In the genomic region with DNA sequence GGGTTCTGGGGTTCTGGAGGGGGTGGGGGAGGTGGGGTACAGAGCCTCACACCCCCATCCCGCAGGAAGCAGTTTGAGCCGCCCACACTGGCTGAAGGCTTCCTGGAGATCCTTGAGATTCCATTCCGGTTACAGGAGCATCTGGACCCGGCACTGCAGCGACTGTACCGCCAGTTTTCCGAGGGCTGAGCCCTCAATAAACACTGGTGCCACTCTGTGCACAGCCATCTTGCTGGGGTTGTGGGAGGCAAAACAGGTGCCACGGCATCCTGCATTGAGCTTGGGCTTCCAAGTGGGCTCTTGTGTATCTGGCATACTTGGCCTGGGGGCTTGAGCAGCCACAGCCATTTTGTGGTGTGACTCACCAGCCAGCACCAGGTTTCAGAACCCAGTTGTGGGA, we compare ENCODE assay signal across 26 mouse cellular contexts. TPM values are rescaled to one million over a fixed set of nuclear protein-coding genes. Genes with fewer than 3 reads are reported as not detected.
DNase-seq lines count a peak whose midpoint lies in the region; TF ChIP-seq lines count a peak whose summit lies in the region.
"Had no signal": no experiment of that assay in that cellular context is flagged by ENCODE, and none has a peak within 500 bp of the region (broad histone marks: within the 10 kb centered on the region; RNA-seq: fewer than 3 reads in every experiment).

No protein-coding gene starts in this region.

- 87% methylated on average over 8 of the region's 8 CpGs for WGBS in embryonic facial prominence, embryonic 10.5 days

- peaks cover 82% of the 10 kb centered on the region for H3K36me3 ChIP-seq in embryonic facial prominence, embryonic 10.5 days (replicated peaks)

- H3K4me3 ChIP-seq in gastrocnemius, adult 2 months: no peak overlapping the region
- no peak overlapping the region for H3K4me3 ChIP-seq in left cerebral cortex, adult 2 months
- H3K4me3 ChIP-seq in embryonic facial prominence, embryonic 10.5 days: 0 out of 2 replicates have a peak overlapping the region, but pooled peaks have one; percentile 2
- H3K4me3 ChIP-seq: embryonic facial prominence, embryonic 12.5 days; embryonic facial prominence, embryonic 15.5 days; forebrain, embryonic 12.5 days; heart, embryonic 12.5 days; heart, embryonic 15.5 days had no signal

- TF ChIP-seq CTCF in gastrocnemius, adult 2 months (IDR thresholded peaks at IDR 0.05): no peak
- TF ChIP-seq CTCF in left cerebral cortex, adult 2 months (IDR thresholded peaks at IDR 0.05): no peak

- intact Hi-C loops in gastrocnemius, adult 2 months (cut with DNase I): no loop called here
- intact Hi-C loops in gastrocnemius, postnatal 14 days (cut with DNase I; ENCODE audit: low total_unique reads): no loop called here
- intact Hi-C loops in left cerebral cortex, adult 2 months (cut with DNase I): no loop called here

- H3K9me3 ChIP-seq in embryonic facial prominence, embryonic 10.5 days: no peaks in the 10 kb centered on the region
- H3K9me3 ChIP-seq: embryonic facial prominence, embryonic 12.5 days; embryonic facial prominence, embryonic 15.5 days; forebrain, embryonic 12.5 days; heart, embryonic 12.5 days; heart, embryonic 15.5 days had no signal

- no peaks in the 10 kb centered on the region for H3K27me3 ChIP-seq in embryonic facial prominence, embryonic 10.5 days (replicated peaks; ENCODE audit: low read depth, poor library complexity, severe bottlenecking)
- H3K27me3 ChIP-seq: CH12.LX; embryonic facial prominence, embryonic 12.5 days; embryonic facial prominence, embryonic 15.5 days; forebrain, embryonic 12.5 days; heart, embryonic 12.5 days; heart, embryonic 15.5 days; Patski had no signal

- DNase-seq in adrenal gland, adult 2 months: peak; percentile 56
- DNase-seq in adrenal gland, adult 8-10 months: no peak
- peak; percentile 36 for DNase-seq in gastrocnemius, adult 2 months
- DNase-seq in gastrocnemius, postnatal 14 days: no peak
- no peak for DNase-seq in left cerebral cortex, adult 2 months (ENCODE audit: extremely low spot score in 1 of 2, low spot score in 2 of 2)
- no peak for DNase-seq in left cerebral cortex, adult 9 months (ENCODE audit: low spot score in 2 of 2)
- DNase-seq in embryonic facial prominence, embryonic 10.5 days (ENCODE audit: low spot score): no peak
- DNase-seq: adrenal gland, postnatal 36 days; B cell, adult 2 months; cerebellum, adult 18-20 months; cerebellum, adult 9-10 months; cerebellum, postnatal 14 days; gastrocnemius, postnatal 25 days; heart, adult 18-20 months; heart, postnatal 14 days; heart, postnatal 4 days; kidney, adult 11 months had no signal

- peaks cover 59% of the 10 kb centered on the region for H3K4me1 ChIP-seq in embryonic facial prominence, embryonic 10.5 days

- no peak overlapping the region for H3K27ac ChIP-seq in gastrocnemius, adult 2 months
- H3K27ac ChIP-seq in left cerebral cortex, adult 2 months: 0 out of 2 replicates have a peak overlapping the region, but pooled peaks have one; percentile 32
- no peak overlapping the region for H3K27ac ChIP-seq in embryonic facial prominence, embryonic 10.5 days (replicated peaks)
- H3K27ac ChIP-seq: embryonic facial prominence, embryonic 12.5 days; embryonic facial prominence, embryonic 15.5 days; forebrain, embryonic 12.5 days; heart, embryonic 15.5 days; hindbrain, embryonic 14.5 days; hindbrain, postnatal 0 days had no signal

RNA-seq across cellular contexts. Expression of gene Pnkp, which starts 5.5 kb away (rescaled TPM):
- 10 to 100 TPM; 36.3 to 42.8 TPM for total RNA-seq in adrenal gland, adult 2 months (2021)
- polyA plus RNA-seq in adrenal gland, adult 2 months (2012; rRNA removed): 79.5 and 90.0 TPM in 2 replicates
- 10 to 100 TPM; 46.6 to 56.6 (median 53.6) TPM for total RNA-seq in adrenal gland, adult 8-10 months (2022)
- 10 to 100 TPM; 19.4 to 21.2 TPM for total RNA-seq in gastrocnemius, adult 2 months (2021)
- 10 to 100 TPM; 15.1 to 16.6 TPM for total RNA-seq in gastrocnemius, postnatal 14 days (2021)
- total RNA-seq in left cerebral cortex, adult 2 months (2021): 10 to 100 TPM; 27.4 to 31.2 TPM
- polyA plus RNA-seq in embryonic facial prominence, embryonic 10.5 days (2016; fragmentation: Nextera tagmentation; extraction: Ambion mirVana): 34.4 and 36.3 TPM in 2 replicates

RNA-seq across cellular contexts. Expression of gene Ptov1, which starts 7.2 kb away (rescaled TPM):
- 100 to 1,000 TPM; 227 TPM for total RNA-seq in adrenal gland, adult 2 months (2021)
- 492 and 493 TPM in 2 replicates for polyA plus RNA-seq in adrenal gland, adult 2 months (2012; rRNA removed)
- total RNA-seq in adrenal gland, adult 8-10 months (2022): 100 to 1,000 TPM; 273 to 304 (median 292) TPM
- 100 to 1,000 TPM; 126 to 137 TPM for total RNA-seq in gastrocnemius, adult 2 months (2021)
- 100 to 1,000 TPM; 161 to 167 TPM for total RNA-seq in gastrocnemius, postnatal 14 days (2021)
- total RNA-seq in left cerebral cortex, adult 2 months (2021): 100 to 1,000 TPM; 273 to 290 TPM
- 514 and 525 TPM in 2 replicates for polyA plus RNA-seq in embryonic facial prominence, embryonic 10.5 days (2016; fragmentation: Nextera tagmentation; extraction: Ambion mirVana)

RNA-seq across cellular contexts. Expression of gene Tbc1d17, which starts 13.6 kb away (rescaled TPM):
- total RNA-seq in adrenal gland, adult 2 months (2021): 10 to 100 TPM; 51.0 to 72.6 TPM
- polyA plus RNA-seq in adrenal gland, adult 2 months (2012; rRNA removed): 180 and 223 TPM in 2 replicates
- total RNA-seq in adrenal gland, adult 8-10 months (2022): 10 to 100 TPM; 69.4 to 94.9 (median 86.1) TPM
- 10 to 100 TPM; 40.8 to 56.4 TPM for total RNA-seq in gastrocnemius, adult 2 months (2021)
- 10 to 100 TPM; 28.2 to 38.9 TPM for total RNA-seq in gastrocnemius, postnatal 14 days (2021)
- total RNA-seq in left cerebral cortex, adult 2 months (2021): 10 to 100 TPM; 64.4 to 67.5 TPM
- polyA plus RNA-seq in embryonic facial prominence, embryonic 10.5 days (2016; fragmentation: Nextera tagmentation; extraction: Ambion mirVana): 77.2 and 82.7 TPM in 2 replicates

RNA-seq across cellular contexts. Expression of gene Akt1s1, which starts 13.6 kb away (rescaled TPM):
- 100 to 1,000 TPM; 117 TPM for total RNA-seq in adrenal gland, adult 2 months (2021)
- polyA plus RNA-seq in adrenal gland, adult 2 months (2012; rRNA removed): 650 and 890 TPM in 2 replicates
- 100 to 1,000 TPM; 106 to 137 (median 120) TPM for total RNA-seq in adrenal gland, adult 8-10 months (2022)
- total RNA-seq in gastrocnemius, adult 2 months (2021): 100 to 1,000 TPM; 128 to 137 TPM
- 10 to 100 TPM; 85.9 to 86.7 TPM for total RNA-seq in gastrocnemius, postnatal 14 days (2021)
- total RNA-seq in left cerebral cortex, adult 2 months (2021): 10 to 100 TPM; 69.7 to 77.0 TPM
- 92.2 and 95.4 TPM in 2 replicates for polyA plus RNA-seq in embryonic facial prominence, embryonic 10.5 days (2016; fragmentation: Nextera tagmentation; extraction: Ambion mirVana)

RNA-seq across cellular contexts. Expression of gene Med25, which starts 30.1 kb away (rescaled TPM):
- 100 to 1,000 TPM in 1 of 2 experiments, 10 to 100 TPM in 1; 80.8 to 105 TPM for total RNA-seq in adrenal gland, adult 2 months (2021)
- 635 and 723 TPM in 2 replicates for polyA plus RNA-seq in adrenal gland, adult 2 months (2012; rRNA removed)
- total RNA-seq in adrenal gland, adult 8-10 months (2022): 100 to 1,000 TPM in 2 of 4 experiments, 10 to 100 TPM in 2; 85.0 to 118 (median 96.5) TPM
- total RNA-seq in gastrocnemius, adult 2 months (2021): 10 to 100 TPM; 53.1 to 68.5 TPM
- total RNA-seq in gastrocnemius, postnatal 14 days (2021): 10 to 100 TPM; 48.0 to 49.7 TPM
- total RNA-seq in left cerebral cortex, adult 2 months (2021): 10 to 100 TPM; 96.1 to 98.5 TPM
- 135 and 146 TPM in 2 replicates for polyA plus RNA-seq in embryonic facial prominence, embryonic 10.5 days (2016; fragmentation: Nextera tagmentation; extraction: Ambion mirVana)

Comparison
In these comparisons a context has a peak if more than half of its experiments do, and no peak if none do; other contexts are left out.
1. DNase-seq: peak in adrenal gland, adult 2 months (single experiment) and gastrocnemius, adult 2 months (single experiment); none in adrenal gland, adult 8-10 months (single experiment), gastrocnemius, postnatal 14 days (single experiment), left cerebral cortex, adult 2 months (0 of 2), left cerebral cortex, adult 9 months (0 of 2) and embryonic facial prominence, embryonic 10.5 days (single experiment).